Mouse (Mus musculus) left cerebral cortex, postnatal 4 days (tissue): Measurements from ENCODE around the gene Ptpn3. TPM values are rescaled to one million over a fixed set of nuclear protein-coding genes. Genes with fewer than 3 reads are reported as not detected.
"Not testable (repeated sequence)": the region's sequence is repeated elsewhere in the genome, so short reads cannot be mapped to it uniquely, and the experiment has no call there.

ENCODE experiments used
- DNase-seq: peaks from one replicate; pipeline ENCODE4 v3.0.0-alpha.2; 2022
- intact Hi-C: fragments of 180-260 bp; cut with DNase I; formaldehyde crosslinking; loops from one replicate; pipeline ENCODE4 v1.15.1; 2025
- total RNA-seq, 2 experiments: library from RNA; stranded (reverse); gene quantifications; 2 replicates each; pipeline ENCODE4 v1.2.3; 2021

Gene Ptpn3
- total RNA-seq, 2 experiments from 2014 or later, result 9.6 to 12.1 TPM

GRCm38 (mm10) chr4:57299701-57300468 is 1.8 kb downstream of the Ptpn3 start:
- intact Hi-C loops, result no loop called here

GRCm38 (mm10) chr4:57299308-57299700 is 2.3 kb downstream of the Ptpn3 start:
- intact Hi-C loops, result no loop called here
- peak; percentile 56 for DNase-seq

More at GRCm38 (mm10) chr4:57299701-57300468, 1.8 kb downstream of the Ptpn3 start:
- DNase-seq, result peak; percentile 37

GRCm38 (mm10) chr4:57298181-57298580 is 3.5 kb downstream of the Ptpn3 start:
- intact Hi-C loops, result no loop called here
- no peak for DNase-seq

- intact Hi-C loops, result no loop called here
- peak; percentile 93 for DNase-seq
These were observed 6.5 kb downstream of the Ptpn3 start for GRCm38 (mm10) chr4:57294971-57295656.

GRCm38 (mm10) chr4:57292670-57293069 is 9.0 kb downstream of the Ptpn3 start:
- DNase-seq, result peak; percentile 13
- intact Hi-C loops, result no loop called here

- intact Hi-C loops, result no loop called here
- no peak for DNase-seq
These were observed 11.6 kb downstream of the Ptpn3 start for GRCm38 (mm10) chr4:57290049-57290448.

- DNase-seq, result no peak
- intact Hi-C loops, result no loop called here
These were observed 13.8 kb downstream of the Ptpn3 start for GRCm38 (mm10) chr4:57287808-57288207.

GRCm38 (mm10) chr4:57285251-57285650 is 16.4 kb downstream of the Ptpn3 start:
- intact Hi-C loops, result no loop called here
- DNase-seq, result no peak

GRCm38 (mm10) chr4:57283189-57283588 is 18.4 kb downstream of the Ptpn3 start:
- intact Hi-C loops, result no loop called here
- no peak for DNase-seq

GRCm38 (mm10) chr4:57282630-57283029 is 19.0 kb downstream of the Ptpn3 start:
- intact Hi-C loops, result no loop called here
- DNase-seq, result no peak

GRCm38 (mm10) chr4:57282179-57282578 is 19.5 kb downstream of the Ptpn3 start:
- DNase-seq, result no peak
- intact Hi-C loops, result no loop called here

- intact Hi-C loops, result no loop called here
- DNase-seq, result peak; percentile 68
These were observed 20.7 kb downstream of the Ptpn3 start for GRCm38 (mm10) chr4:57280888-57281287.

GRCm38 (mm10) chr4:57279229-57279628 is 22.4 kb downstream of the Ptpn3 start:
- DNase-seq, result no peak
- intact Hi-C loops, result no loop called here

- intact Hi-C loops, result no loop called here
- no peak for DNase-seq
These were observed 22.8 kb downstream of the Ptpn3 start for GRCm38 (mm10) chr4:57278812-57279211.

GRCm38 (mm10) chr4:57277671-57278070 is 24.0 kb downstream of the Ptpn3 start:
- no peak for DNase-seq
- intact Hi-C loops, result no loop called here

- DNase-seq, result peak; percentile 60
- intact Hi-C loops, result no loop called here
These were observed 26.4 kb downstream of the Ptpn3 start for GRCm38 (mm10) chr4:57275116-57275743.

- DNase-seq, result no peak
- intact Hi-C loops, result no loop called here
These were observed 27.8 kb downstream of the Ptpn3 start for GRCm38 (mm10) chr4:57273532-57274502.

GRCm38 (mm10) chr4:57270991-57271390 is 30.6 kb downstream of the Ptpn3 start:
- no peak for DNase-seq
- intact Hi-C loops, result no loop called here

- intact Hi-C loops, DNase-seq: not testable (repeated sequence)
These were observed 31.1 kb downstream of the Ptpn3 start for GRCm38 (mm10) chr4:57270489-57270888.

- intact Hi-C loops, result loop anchor here (10.0 kb wide), 1 partner anchor 245 kb away; no protein-coding TSS in a partner anchor
- no peak for DNase-seq
These were observed 32.3 kb downstream of the Ptpn3 start for GRCm38 (mm10) chr4:57269344-57269743.
